Mouse (Mus musculus) left cerebral cortex, postnatal 14 days (tissue): Measurements from ENCODE around the gene Ccdc8. TPM values are rescaled to one million over a fixed set of nuclear protein-coding genes. Genes with fewer than 3 reads are reported as not detected.

Experiments used
- DNase-seq, 2 experiments: peaks; one replicate each; pipeline ENCODE4 v3.0.0; 2021 to 2022; ENCODE audit warnings: low spot score in 2 of 2, mixed read lengths in 1 of 2
- intact Hi-C: fragments of 180-260 bp; cut with DNase I; formaldehyde crosslinking; loops from one replicate; pipeline ENCODE4 v1.15.1; 2025
- total RNA-seq, 2 experiments: library from RNA; stranded (reverse); gene quantifications; 2 replicates each; pipeline ENCODE4 v1.2.3; 2021

The Ccdc8 gene
- total RNA-seq, 2 experiments from 2014 or later, result 3.0 TPM

DNA sequence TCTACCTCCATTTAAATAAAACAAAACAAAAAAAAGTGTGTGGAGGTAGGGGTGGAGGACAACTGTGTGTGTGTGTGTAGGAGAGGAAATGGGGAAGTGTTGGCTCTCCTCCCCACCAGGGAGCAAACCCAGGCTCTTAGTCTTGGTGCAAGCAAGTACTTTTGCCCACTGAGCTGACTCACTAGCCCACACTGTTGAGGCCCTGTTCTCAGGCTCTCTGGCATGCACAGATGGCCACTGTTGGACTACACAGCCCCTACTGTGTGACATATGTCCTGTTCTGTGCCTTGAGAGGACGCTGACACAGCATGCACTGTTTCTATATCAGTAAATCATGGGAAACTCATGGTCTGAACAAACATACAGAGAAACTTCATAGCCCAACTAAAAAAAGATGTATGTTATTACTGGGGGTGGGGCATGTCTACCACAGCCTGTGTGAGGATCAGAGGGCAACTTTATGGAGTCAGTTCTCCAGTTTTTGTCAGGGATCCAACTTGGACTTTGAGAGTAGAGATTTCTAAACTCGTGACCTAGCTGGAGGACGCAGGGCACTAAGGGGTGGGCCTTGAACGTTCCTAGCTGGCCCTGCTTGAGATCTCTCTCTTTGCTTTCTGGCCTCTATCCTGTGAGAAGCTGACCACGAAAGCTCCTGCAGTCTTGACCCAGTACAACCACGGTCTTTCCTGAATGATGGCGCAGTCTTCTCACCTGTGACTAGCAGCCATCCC lies 10.9 kb downstream of the Ccdc8 start:
- intact Hi-C loops, result loop anchor here (2.0 kb wide), 1 partner anchor 63 kb away; no protein-coding TSS in a partner anchor
- no peak for DNase-seq

DNA sequence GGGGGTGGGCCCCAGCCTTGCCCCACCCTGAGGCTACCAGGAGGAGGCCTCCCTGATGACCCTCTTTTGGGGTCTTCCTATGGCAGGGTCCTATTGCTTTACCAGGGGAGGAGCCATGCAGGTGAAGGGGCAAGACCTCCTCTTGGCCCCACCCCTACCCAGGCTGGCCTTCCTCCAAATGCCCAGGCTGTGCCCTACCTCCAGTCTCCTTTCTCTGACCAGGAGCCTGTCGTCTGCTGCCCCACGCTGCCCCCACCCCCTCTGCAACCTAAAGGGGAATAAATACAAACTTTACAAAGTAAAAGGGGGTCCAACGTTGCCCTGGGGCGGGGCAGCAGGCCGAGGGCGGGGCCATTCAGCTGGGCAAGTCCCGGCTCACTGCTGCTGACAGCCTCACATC lies 12.2 kb downstream of the Ccdc8 start:
- intact Hi-C loops, result no loop called here

DNA sequence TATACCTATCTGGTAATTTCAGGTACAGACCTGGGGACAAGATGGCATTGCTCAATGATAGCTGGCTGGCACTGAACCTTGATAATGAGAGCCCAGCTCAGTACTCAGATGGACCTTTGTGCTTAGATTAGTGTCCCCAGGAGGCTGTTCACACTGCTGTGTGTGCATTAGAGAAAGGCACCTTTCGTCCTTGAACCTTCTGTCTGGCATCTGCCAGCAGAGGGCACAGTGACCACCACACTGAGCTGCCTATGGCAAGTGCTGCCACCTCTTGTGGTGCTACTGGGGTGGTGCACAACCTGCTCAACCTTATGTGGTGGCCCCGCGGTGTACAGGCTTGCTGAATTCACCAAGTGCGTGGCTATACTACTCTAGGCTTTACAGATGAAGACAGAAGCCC lies 14.8 kb downstream of the Ccdc8 start:
- no peak for DNase-seq
- intact Hi-C loops, result no loop called here

More for the DNA sequence above, 12.2 kb downstream of the Ccdc8 start:
- DNase-seq, result no peak

DNA sequence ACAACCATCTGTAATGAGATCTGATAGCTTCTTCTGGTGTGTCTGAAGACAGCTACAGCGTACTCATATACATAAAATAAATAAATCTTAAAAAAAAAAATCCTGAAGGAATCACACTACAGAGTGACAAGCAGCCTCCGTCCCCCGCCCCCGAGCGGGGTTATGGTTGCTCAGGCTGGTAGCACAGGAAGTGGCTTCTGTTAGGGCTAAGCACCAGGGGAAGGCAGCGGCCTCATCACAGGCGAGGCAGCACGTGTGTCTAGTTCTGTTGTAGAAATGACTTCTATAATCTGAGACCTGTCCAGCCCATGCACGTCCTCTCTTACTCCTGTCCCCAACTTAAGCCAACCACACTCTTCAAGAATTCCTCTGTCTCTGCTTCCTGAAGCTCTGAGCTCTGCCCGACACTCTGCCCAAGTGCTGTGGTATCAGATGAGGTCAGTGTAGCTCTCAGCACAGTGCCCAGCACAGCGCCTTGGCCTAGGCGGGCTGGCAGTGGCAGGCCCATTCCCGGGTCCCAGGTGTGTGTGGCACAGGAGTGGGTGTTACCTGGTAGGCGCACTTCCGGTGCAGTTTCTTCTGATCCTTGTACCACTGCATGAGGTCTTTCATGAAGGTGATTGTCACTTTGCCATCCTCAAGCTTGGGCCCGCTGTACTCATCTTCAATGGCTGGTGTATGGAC lies 17.0 kb downstream of the Ccdc8 start:
- intact Hi-C loops, result no loop called here
- DNase-seq, result no peak

DNA sequence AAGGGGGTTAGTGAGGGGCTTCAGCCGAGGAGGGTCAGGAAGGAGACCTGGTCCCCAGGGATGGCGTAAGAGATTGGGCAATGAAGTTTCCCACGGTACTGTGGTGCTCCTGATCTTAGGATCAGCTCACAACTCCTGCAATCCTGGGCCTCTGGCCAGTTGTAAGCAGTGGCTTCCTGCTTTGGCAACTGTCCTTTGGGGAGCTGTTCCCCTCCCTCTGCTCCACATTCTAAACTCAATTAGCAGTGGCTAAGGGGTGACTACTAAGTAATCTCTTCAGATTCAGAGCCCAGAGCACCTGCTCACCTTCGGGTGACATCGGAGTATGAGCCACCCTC lies 17.5 kb downstream of the Ccdc8 start:
- intact Hi-C loops, result no loop called here
- DNase-seq, result no peak

DNA sequence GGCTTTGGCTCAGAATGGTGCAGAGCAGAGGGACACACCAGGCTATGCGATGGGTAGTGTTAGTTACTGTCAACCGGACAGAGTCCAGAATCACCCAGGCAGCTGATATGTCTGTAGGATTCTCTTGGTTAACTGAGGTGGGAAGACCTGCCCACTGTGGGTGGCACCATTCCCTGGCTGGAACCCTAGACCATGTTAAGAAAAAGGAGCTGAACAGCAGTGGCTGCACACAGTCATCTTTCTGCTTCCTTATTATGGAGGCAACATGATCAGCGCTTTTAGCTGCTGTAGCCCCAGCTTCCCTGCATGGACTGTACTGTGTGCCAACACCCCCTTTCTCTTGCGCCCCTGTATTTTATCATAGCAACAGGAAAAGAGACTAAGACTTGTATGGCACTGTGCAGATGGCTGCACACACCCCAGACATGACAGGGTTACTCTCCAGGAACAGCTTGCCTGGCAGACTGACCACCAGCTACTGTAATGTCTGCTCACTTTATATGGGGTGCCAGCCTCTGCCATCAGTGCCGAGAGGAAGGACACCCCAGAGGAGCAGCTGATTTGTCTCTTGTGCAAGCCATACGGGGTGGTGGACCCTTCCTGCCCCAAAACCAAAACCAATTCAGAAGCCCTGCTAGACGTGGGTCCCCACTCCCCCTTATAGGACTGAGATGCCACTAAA lies 19.5 kb downstream of the Ccdc8 start:
- intact Hi-C loops, result no loop called here
- DNase-seq, result no peak

DNA sequence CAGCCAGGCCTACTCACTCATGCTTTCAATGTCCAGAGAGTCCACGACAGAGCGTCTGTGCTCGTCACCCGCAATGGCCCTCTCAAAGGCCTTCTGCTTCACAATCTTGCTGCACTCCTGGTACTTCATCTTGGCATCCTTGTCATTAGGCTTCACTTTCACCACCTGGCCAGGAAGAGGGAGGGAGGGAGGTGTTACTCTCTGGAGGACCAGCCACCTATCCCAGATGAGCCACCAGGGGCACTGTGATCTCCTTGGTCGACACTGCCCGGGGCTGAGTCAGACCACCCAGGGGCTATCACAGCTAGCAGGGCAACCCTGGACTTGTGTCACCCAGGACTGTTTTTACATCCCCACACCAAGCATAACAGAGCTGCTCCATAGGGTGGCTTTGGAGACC lies 22.9 kb downstream of the Ccdc8 start:
- intact Hi-C loops, result loop anchor here (5.0 kb wide), 1 partner anchor 37 kb away; no protein-coding TSS in a partner anchor
- DNase-seq, result no peak

DNA sequence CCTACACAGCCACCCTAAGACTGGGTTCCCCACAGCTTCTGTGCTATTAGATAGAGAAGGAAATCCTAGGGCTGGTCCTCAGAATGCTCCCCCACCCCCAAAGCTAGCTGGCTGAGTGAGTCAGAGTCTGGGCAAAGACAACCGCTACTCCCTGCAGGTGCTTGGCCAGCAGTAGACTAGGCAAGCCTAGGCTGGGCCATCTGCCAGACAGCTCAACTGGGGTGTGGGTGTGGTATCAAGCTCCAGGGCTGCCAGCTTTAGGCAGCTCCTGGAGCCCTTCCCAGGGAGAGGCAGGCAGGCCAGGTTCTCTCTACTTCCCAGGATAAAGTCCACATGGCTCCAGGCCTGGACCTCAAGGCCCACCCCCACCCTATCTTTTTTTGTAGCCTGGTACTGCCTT lies 24.5 kb downstream of the Ccdc8 start:
- DNase-seq, result peak; percentile 92 to 96
- intact Hi-C loops, result loop anchor here (5.0 kb wide), 1 partner anchor 35 kb away; no protein-coding TSS in a partner anchor

DNA sequence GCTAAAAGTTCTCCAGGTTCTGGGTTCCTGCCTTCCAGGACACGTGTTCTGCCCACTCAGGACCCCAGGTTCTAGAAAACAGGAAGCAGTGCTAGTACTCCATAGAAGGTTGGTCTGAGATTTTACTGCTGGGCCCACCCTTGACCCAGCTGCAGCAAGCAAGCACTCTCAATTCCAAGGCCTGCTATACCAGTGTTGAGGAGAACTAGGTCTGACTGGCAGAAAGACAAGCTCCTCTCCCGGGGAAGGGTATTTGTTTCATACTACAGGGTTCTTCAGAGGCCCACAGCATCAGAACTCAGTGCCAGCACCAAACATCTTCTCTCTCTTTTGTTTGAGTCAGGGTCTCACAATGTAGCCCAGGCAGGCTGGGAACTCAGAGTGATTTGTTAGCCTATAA lies 25.4 kb downstream of the Ccdc8 start:
- DNase-seq, result no peak
- intact Hi-C loops, result loop anchor here (5.0 kb wide), 1 partner anchor 34 kb away; no protein-coding TSS in a partner anchor

DNA sequence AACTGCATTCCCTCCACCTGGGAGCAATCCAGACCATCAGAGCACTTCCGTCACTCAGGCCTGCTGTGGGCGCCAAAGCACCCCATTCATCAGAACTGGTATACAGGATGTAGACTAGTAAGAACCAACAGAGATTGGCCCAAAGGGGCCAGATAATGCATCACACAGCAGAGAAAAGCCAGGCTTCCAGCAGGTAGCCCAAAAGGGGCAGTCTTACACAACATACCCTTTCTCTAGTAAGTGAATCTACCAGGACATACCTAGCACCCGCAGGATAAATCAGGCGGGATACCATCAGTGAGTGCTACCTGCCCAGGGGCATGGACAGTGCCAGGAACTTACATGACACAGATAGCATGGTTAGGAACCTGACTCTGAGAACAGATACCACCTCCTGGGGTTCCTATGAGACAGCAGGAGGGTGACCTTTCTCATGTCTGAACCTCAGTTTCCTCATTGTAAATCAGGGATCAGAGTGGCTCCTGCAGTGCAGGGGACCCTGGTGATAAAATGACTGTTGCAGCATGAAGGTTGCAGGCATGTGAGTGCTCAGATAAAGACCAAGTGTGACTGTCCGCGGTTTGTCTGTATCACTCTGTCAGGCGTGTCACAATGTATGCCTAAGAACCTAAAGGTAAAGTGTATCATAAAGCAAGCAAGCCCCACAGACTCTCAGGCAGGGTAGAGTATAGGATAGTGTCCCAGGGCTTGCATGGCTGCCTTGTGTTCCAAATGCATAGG lies 27.1 kb downstream of the Ccdc8 start:
- intact Hi-C loops, result loop anchor here (5.0 kb wide), 1 partner anchor 33 kb away; no protein-coding TSS in a partner anchor
- no peak for DNase-seq

DNA sequence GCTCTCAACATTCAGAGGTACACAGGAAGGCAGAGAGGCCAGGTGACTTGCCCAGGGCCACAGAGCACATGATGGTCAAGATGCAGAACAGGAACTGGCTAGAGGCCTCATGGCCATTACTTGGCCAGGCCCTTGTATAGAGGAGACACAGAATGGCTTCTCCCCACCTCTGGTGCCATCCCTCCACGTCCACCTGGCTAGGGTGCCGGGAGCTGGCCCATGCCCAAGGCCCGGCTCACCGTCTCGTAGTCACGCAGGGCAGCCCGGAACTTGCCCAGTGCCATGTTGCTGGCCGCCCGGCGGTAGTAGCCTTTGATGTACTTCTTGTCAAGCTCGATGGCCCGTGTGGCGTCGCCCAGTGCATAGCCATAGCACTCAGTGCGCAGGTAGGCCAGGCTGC lies 29.7 kb downstream of the Ccdc8 start:
- intact Hi-C loops, result no loop called here
- no peak for DNase-seq

DNA sequence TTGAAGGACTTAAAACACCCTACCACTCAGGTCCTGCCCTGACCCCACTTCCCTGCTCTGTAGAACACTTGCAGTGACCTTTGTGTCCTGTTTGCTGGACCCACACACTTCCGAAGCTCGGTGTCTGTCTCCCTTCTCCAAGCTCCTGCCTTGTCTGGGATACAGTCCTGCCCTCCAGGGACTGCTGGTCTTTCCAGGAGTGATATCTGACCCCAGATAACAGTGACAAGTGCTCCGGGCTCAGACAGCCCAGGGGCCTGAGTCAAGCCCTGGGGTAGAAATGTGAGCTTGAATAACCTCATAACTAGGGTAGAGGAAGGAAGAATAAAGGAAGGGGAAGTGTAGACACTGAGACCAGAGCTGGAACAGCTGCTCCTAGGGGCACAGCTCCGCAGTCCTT lies 31.2 kb downstream of the Ccdc8 start:
- no peak for DNase-seq
- intact Hi-C loops, result no loop called here

DNA sequence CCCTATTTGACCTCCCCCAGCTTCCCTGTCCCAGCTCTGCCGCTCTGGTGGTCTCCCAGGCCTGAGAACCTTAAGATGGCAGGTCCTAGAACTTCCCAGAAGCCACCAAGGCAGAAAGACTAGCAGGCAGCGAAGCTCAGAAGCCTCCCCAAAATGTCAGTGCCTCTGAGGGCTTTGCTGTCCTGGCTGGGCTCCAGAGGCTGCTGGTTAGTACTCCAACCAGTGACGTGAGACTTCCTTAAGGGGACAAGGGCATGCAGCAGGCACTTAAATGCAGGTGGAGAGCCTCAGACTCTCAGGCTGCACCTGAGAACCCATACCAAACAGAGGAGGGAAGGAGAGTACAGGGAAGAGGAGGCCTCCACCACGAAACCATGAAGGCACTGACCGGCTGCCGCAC lies 31.6 kb downstream of the Ccdc8 start:
- intact Hi-C loops, result no loop called here
- DNase-seq, result no peak

DNA sequence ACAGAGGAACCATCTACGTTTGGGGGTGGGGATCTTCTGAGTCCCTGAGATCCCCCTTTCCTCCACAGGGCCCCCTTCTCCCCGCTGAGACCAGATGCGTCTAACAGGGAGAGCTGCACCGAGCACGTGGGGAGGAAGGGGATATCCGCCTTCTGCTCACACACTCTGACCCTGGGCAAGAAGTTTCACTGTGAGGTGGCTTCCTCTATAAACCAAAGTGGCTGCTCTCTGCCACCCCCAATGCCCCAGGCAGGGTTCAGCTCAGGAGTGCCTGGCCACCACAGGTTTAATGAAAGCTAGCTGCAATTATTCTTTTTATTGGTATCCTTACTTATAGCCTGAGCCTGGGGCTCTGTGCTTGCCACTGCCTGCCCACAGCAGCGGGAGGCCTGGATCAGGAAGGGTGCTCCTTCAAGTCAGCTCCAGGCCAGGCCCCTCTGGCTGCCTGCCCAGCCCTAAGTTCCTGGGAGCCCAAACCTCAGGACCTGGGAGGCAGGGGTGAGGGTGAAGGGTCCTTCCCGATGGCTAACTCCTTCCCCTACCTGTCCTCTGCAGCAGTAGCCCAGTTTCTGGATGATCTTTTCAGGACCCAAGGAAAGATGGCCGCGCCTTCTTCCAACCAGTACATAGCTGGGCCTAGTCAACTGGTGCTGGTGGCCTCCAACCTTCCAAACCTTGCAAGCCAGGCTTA lies 32.5 kb downstream of the Ccdc8 start:
- DNase-seq, result no peak
- intact Hi-C loops, result loop anchor here (5.0 kb wide), 1 partner anchor 37 kb away; the partner anchor contains the start of gene Hif3a

DNA sequence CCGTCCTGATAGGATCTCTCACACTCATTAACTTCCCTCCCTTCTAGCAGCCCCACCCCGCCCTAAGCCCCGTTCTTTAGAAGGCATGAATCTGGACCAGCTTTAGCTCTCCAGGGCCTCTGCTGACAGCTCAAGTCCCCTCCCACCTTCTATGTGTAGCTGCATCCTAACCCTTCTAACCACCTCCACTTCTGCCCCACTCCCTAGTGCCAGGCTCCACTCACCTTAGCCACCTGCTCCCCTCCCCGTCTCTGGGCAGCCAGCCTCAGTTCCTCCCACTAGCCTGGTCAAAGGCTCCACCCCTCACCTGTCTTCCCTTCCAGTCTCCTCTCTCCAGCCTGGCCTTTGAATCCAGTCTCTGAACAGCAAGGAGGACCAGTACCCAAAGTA lies 33.0 kb downstream of the Ccdc8 start:
- no peak for DNase-seq
- intact Hi-C loops, result loop anchor here (5.0 kb wide), 1 partner anchor 37 kb away; the partner anchor contains the start of gene Hif3a

DNA sequence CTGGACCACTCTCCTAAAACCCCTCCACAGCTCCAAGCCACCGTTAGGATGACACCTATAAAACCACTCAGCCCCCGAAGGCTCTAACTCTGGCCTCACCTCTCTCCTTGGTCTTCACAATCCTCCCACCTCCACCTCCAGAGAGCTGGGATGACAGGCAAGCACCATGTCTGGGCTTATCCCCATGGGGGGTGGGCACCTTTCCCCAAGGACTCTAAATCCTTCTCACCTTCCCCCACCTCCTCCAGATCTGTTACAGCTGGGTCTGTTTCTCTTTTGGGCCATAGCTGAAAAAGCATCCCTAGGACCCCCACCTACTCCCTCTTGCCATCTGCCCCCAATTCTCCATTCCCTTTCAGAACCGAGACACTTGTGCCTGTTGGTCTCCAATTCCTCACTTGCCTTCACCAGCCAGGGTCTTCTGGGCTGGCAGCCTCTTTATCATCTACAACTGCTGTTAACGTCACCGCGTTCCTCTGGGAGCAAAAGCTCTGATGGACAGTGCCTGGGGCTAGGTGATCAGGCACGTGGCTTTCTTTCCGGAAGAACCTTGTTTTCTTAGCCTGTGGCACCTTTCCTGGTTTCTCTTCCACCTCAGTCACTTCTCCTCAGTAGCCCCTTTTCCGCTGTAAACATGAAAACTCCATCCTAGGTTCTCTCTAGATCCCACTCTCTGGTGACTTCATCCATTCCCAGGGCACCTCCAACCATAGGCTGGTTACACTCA lies 33.6 kb downstream of the Ccdc8 start:
- intact Hi-C loops, result loop anchor here (5.0 kb wide), 1 partner anchor 36 kb away; the partner anchor contains the start of gene Hif3a
- DNase-seq, result no peak

DNA sequence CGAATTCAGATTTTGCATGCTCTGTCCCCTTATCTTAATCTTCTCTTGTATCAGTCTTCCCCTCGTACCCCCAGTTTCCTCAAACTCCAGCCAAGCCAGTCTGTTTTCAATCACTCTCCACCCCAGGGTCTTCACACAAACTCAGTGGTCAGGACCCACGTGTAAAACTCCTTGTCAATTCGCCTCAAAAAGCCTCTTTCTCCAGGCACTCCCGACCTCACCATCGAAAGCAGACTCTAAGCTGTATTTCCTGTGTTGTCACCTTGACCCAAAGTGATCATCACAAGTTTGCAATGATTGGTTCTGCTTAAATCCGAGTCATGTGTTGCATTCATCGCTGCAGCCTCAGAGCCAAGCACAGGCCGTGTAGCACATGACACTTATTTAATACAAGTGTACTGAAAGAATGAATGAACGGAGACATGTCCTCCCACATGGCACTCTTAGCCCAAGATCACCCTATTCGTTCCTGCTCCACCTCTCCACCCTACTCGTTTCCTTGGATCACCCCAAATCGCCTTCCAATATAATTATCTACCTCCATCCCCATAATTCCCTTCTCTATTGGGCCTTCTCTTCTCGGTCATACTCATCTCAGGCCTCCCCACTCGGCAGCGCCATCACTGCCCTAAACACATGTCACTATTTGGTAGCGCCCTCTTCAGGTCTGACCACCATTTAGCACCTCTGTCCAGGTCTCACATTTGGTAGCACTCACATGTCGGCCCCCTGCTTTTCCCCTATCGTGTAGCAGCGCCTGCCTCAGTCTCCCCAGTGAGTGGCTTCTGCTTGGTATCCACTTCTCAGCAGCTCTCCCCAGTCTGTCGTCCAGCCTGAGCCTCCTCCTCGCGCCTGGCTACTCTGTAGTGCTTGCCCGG lies 34.4 kb downstream of the Ccdc8 start:
- peak; percentile 63 to 82 for DNase-seq
- intact Hi-C loops, result loop anchor here (5.0 kb wide), 1 partner anchor 35 kb away; the partner anchor contains the start of gene Hif3a
